Mouse (Mus musculus) liver, embryonic 12.5 days (tissue): ENCODE measurements around the gene Eif2b1. TPM values are rescaled to one million over a fixed set of nuclear protein-coding genes. Genes with fewer than 3 reads are reported as not detected.
"Not testable (repeated sequence)": the region's sequence is repeated elsewhere in the genome, so short reads cannot be mapped to it uniquely, and the experiment has no call there.

Source experiments
- ATAC-seq: fragments of 200-750 bp; cut with Nextera tagmentation; 2 replicates; pipeline ENCODE4 v1.8.0; 2017; ENCODE audit warnings: moderate number of reproducible peaks, mild to moderate bottlenecking, moderate library complexity
- H3K27ac ChIP-seq: fragments of 300-500 bp; sonication (generic); 2 replicates; pipeline ENCODE4 v1.5.1; 2016; ENCODE audit warnings: mild to moderate bottlenecking
- H3K27me3 ChIP-seq: fragments of 300-500 bp; sonication (generic); replicated peaks from 2 replicates; pipeline ENCODE4 v1.6.1; 2016; ENCODE audit warnings: mild to moderate bottlenecking, moderate library complexity
- H3K36me3 ChIP-seq: fragments of 300-500 bp; sonication (generic); 2 replicates; pipeline ENCODE4 v1.6.1; 2016; ENCODE audit warnings: mild to moderate bottlenecking, moderate library complexity
- H3K4me1 ChIP-seq: fragments of 300-500 bp; sonication (generic); 2 replicates; pipeline ENCODE4 v1.6.1; 2016
- H3K4me2 ChIP-seq: fragments of 300-500 bp; sonication (generic); 2 replicates; pipeline ENCODE4 v1.6.1; 2016; ENCODE audit warnings: mild to moderate bottlenecking, moderate library complexity
- H3K4me3 ChIP-seq: fragments of 300-500 bp; sonication (generic); 2 replicates; pipeline ENCODE4 v1.5.1; 2016; ENCODE audit warnings: mild to moderate bottlenecking, moderate library complexity
- H3K9ac ChIP-seq: fragments of 300-500 bp; sonication (generic); 2 replicates; pipeline ENCODE4 v1.6.1; 2016; ENCODE audit warnings: mild to moderate bottlenecking, moderate library complexity
- H3K9me3 ChIP-seq: fragments of 300-500 bp; sonication (generic); replicated peaks from 2 replicates; pipeline ENCODE4 v1.6.1; 2016; ENCODE audit warnings: mild to moderate bottlenecking, moderate library complexity
- WGBS: fragments of 180-500 bp; shearing (Covaris S2); methylation state at CpG from one replicate; pipeline ENCODE4 v1.1.7; 2016; ENCODE audit not compliant: insufficient replicate concordance; 5-methylcytosine and 5-hydroxymethylcytosine counted together
- polyA plus RNA-seq: library from polyadenylated mRNA; unstranded; fragments of >200 nt; fragmentation: Nextera tagmentation; extraction: Ambion mirVana; gene quantifications from 2 replicates; pipeline ENCODE4 v1.2.1, GENCODE M21; 2016

The Eif2b1 gene
- polyA plus RNA-seq, result 74.6 and 80.1 TPM in 2 replicates

DNA sequence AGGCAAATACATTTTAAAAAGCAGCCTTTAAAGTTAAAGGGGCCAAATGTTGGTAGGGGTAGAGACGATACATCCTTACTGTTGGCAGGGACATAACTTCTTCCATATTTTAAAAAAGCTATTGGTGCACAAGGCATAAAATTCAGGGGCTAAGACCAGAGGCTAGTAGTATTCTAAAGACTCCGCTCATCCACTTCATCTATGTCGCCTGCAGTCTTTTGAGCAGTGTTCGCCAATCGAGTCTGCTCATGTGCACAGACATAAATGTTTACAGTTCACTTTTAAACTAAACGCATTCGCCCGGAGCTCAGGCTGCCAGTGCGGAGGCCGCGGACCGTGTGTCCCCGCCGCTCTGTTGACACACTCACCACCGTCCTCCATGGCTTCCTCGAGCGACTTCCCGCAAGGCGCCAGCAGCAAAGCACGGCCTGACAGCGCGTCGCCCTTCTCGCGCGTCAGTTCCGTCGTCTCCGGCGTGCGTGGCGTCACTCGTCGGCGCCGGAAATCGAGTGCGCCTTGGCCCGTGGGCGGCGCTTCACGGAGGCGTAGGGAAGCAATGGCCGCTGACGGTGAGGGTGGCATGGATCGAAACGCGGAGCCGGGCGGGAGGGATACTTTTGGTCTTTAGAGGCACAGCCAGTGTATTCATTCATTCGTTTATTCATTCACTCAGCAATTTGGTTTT, at the start of gene Eif2b1, which contains the start of gene Gtf2h3:
Gene Eif2b1 (minus strand): TSS at position 499 of the 685 bp plus-strand sequence.
Gene Gtf2h3 (plus strand): TSS at position 508 of the 685 bp plus-strand sequence.
- WGBS, result 2% methylated on average over 51 of the region's 51 CpGs

DNA sequence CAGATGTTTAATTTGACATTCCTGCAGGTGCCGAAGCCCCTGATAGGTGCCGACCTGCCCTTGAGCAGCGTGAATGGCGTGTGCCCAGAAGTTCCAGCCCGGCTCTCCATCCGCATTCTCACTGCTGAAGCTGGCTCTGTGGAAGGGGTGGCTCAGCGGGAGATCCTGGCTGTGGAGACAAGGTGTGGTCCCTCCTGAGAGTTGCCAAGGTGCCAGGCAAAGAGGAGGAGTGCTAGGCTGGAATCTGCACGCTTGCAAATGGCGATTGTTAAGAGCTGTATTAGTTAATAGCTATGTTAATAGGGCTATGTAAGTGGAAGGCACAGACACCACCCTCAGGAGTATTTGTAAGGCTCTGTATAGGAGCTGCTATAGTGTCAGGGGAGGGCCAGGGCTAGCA, 45.4 kb upstream of the Eif2b1 start:
- H3K9ac ChIP-seq, result no peak overlapping the region
- H3K4me3 ChIP-seq, result no peak overlapping the region
- H3K4me2 ChIP-seq, result no peak overlapping the region
- peaks cover 12% of the 10 kb centered on the region for H3K4me1 ChIP-seq
- H3K27me3 ChIP-seq, result no peaks in the 10 kb centered on the region
- H3K36me3 ChIP-seq, result no peaks in the 10 kb centered on the region
- no peak overlapping the region for H3K27ac ChIP-seq
- 79% methylated on average over 9 of the region's 9 CpGs for WGBS
- no peaks in the 10 kb centered on the region for H3K9me3 ChIP-seq
- no peak for ATAC-seq

More for the DNA sequence above, at the start of gene Eif2b1, which contains the start of gene Gtf2h3:
- H3K27me3 ChIP-seq, result no peaks in the 10 kb centered on the region
- H3K9ac ChIP-seq, result peak within 1 kb of the TSS; percentile 77
- peaks cover 52% of the 10 kb centered on the region for H3K36me3 ChIP-seq
- peaks cover 31% of the 10 kb centered on the region for H3K4me1 ChIP-seq
- ATAC-seq, result peak; percentile 89
- H3K4me3 ChIP-seq, result peak within 1 kb of the TSS; percentile 83
- peak within 1 kb of the TSS; percentile 90 for H3K4me2 ChIP-seq
- peak within 1 kb of the TSS; percentile 64; the same call in 1 of the 2 replicates for H3K27ac ChIP-seq
- H3K9me3 ChIP-seq, result no peaks in the 10 kb centered on the region

DNA sequence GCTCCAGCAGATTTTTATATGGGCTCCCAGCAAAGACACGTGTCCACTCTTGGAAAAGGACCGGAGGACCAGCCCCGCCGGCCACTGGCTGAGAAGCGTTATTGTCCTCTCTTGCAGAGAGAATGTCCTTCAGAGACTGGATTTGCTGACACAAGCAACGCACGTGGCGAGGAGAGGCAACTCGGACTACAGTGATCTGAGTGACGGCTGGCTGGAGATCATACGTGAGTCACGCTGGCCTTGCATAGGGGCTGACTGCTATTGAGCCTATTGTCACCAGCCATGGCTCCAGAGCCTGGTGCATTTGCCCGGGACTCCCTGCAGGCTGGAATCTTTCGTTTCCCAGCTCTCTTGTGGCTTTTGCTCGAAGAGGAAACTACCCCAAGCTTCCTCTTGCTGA, 44.0 kb upstream of the Eif2b1 start:
- H3K4me2 ChIP-seq, result no peak overlapping the region
- no peaks in the 10 kb centered on the region for H3K36me3 ChIP-seq
- H3K27me3 ChIP-seq, result no peaks in the 10 kb centered on the region
- H3K4me1 ChIP-seq, result peaks cover 3% of the 10 kb centered on the region
- H3K4me3 ChIP-seq, result no peak overlapping the region
- no peak overlapping the region for H3K27ac ChIP-seq
- no peak overlapping the region for H3K9ac ChIP-seq
- 59% methylated on average over 15 of the region's 15 CpGs for WGBS
- H3K9me3 ChIP-seq, result no peaks in the 10 kb centered on the region
- no peak for ATAC-seq

DNA sequence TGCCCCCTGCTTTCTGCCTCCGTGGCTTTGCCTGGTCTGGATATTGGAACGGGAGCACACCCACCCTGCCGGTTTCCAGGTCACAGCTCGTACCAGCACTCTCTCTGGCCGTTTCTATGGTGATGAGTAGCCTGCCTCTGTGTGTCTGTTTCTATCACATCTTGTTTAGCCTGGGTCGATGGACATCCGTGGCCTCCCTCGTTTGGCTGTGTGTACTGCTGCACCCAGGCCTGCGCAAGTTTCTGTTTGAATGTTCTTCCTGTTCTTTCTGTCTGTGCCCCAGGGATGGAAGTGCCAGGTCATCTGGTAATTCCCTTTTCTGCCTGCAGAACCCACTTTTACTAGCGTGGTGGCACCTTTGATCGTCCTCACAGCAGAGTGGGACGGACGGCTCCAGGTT, 42.4 kb upstream of the Eif2b1 start:
- H3K4me2 ChIP-seq, result no peak overlapping the region
- H3K36me3 ChIP-seq, result no peaks in the 10 kb centered on the region
- H3K9ac ChIP-seq, result no peak overlapping the region
- H3K27ac ChIP-seq, result no peak overlapping the region
- no peaks in the 10 kb centered on the region for H3K9me3 ChIP-seq
- H3K4me1 ChIP-seq, result no peaks in the 10 kb centered on the region
- no peak overlapping the region for H3K4me3 ChIP-seq
- no peak for ATAC-seq
- no peaks in the 10 kb centered on the region for H3K27me3 ChIP-seq
- WGBS, result 75% methylated on average over 13 of the region's 13 CpGs

DNA sequence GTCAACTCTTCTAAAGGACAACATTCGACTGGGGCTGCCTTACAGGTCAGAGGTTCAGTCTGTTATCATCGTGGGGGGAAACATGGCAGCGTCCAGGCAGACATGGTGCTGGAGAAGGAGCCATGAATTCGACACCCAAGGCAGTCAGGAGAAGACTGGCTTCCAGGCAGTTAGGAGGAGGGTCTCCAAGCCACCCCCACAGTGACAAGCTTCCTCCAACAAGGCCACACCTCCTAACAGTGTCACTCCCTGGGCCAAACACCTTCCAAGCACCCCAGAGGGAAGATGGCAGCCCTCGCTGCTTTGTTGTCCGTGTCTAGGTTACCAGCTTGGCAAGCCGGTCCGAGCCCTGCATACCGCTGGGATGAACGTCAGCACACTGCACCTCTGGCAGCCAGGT, 39.8 kb upstream of the Eif2b1 start:
- Histone ChIP-seq H3K9ac (no peak overlapping the region), H3K36me3 (no peaks in the 10 kb centered on the region), H3K9me3 (no peaks in the 10 kb centered on the region), H3K27ac (no peak overlapping the region), H3K4me1 (no peaks in the 10 kb centered on the region), H3K27me3 (no peaks in the 10 kb centered on the region), H3K4me3 (no peak overlapping the region), H3K4me2 (no peak overlapping the region)
- 76% methylated on average over 10 of the region's 10 CpGs for WGBS
- ATAC-seq, result no peak

DNA sequence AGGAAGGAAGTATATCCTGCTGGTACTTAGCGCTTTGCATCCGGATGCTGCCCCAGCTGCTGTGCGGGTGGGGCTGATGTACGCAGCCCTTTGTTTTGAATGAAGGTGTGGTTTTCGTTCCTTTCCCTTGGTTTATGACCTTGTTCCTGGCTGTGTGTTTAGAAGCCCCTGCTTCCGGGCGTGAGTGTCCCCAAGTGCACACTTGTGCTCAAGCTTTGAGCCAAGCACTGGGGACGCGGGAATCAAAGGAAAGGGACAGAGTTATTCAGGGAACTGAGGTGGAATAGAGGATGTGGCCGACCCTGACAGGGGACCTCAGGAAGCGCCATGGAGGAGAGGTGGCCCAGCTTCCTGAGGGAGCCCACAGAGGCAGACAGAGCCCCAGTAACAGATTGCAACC, 35.8 kb upstream of the Eif2b1 start:
- ATAC-seq, result no peak
- H3K36me3 ChIP-seq, result no peaks in the 10 kb centered on the region
- H3K4me2 ChIP-seq, result no peak overlapping the region
- no peaks in the 10 kb centered on the region for H3K9me3 ChIP-seq
- H3K27me3 ChIP-seq, result no peaks in the 10 kb centered on the region
- H3K27ac ChIP-seq, result no peak overlapping the region
- no peak overlapping the region for H3K9ac ChIP-seq
- WGBS, result 50% methylated on average over 11 of the region's 11 CpGs
- H3K4me1 ChIP-seq, result no peaks in the 10 kb centered on the region
- H3K4me3 ChIP-seq, result no peak overlapping the region

DNA sequence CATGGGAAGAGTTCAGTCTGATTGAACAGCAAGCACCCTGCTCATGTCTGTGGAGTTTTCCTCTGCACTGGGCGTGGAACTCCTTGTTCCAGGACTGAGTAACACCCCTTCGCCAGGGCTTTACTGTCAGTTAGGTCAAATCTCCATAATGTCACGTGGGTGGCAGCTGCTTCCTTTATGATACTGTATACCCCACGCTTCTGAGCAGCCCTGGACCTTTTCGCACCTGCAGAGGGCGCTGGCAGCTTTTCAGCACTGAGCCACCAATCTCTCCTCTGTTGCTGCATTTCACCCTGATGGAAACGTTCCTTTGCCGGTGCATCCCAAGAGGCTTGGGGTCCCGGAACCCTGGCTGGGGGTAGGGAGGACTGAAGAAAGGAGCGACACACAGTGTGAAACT, 32.0 kb upstream of the Eif2b1 start:
- ATAC-seq, result peak; percentile 21
- Histone ChIP-seq H3K27ac (no peak overlapping the region), H3K27me3 (no peaks in the 10 kb centered on the region), H3K9ac (no peak overlapping the region), H3K4me1 (no peaks in the 10 kb centered on the region), H3K4me3 (no peak overlapping the region), H3K9me3 (no peaks in the 10 kb centered on the region), H3K4me2 (no peak overlapping the region), H3K36me3 (no peaks in the 10 kb centered on the region)
- 51% methylated on average over 10 of the region's 10 CpGs for WGBS

DNA sequence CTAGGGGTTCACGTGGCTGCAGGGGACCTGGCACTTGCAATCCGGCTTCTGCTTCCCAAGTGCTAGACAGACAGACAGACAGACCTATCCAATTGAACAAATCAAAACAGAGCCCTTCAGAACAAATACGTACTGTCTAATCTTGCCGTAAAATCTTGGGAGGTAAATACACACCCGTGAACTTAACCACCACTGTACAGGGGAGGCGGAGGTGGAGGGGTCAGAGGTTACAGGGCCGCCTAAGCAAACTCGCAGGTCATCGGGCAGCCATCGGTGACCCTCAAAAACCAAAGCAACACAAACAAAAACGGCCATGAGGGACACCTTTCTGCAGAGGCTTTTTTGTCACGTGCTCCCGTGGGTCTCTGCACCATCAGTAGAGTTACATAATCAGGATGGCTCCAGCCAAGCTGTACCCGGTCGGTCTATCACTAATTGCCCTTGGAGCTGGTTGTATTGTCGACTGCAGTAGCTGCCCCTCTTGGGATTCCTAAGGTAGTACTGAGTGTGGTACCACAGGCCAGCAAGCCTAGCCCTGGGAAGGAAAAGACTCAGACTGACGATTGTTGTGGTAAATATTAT, 26.2 kb upstream of the Eif2b1 start:
- H3K27ac ChIP-seq, result no peak overlapping the region
- peak; percentile 67 for ATAC-seq

DNA sequence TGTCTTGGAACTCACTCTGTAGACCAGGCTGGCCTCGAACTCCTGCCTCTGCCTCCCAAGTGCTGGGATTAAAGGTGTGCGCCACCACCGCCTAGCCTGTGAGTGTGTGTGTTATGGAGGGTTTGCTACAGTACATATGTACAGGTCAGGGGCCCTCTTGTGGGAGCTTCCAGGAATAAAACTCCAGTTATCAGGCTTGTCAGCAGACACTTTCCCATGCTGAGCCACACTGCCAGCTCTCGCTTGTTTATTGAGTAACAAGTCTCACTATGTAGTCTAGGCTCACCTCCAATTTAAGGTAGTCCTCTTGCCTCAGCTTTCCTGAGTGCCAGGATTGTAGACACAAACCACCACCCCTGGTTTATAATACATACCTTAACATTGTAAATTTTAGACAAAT, 25.4 kb upstream of the Eif2b1 start:
- Histone ChIP-seq H3K4me1 (peaks cover 5% of the 10 kb centered on the region; the same call in 1 of the 2 replicates), H3K4me2 (no peak overlapping the region), H3K4me3 (no peak overlapping the region), H3K27ac (no peak overlapping the region), H3K36me3 (no peaks in the 10 kb centered on the region), H3K9me3 (no peaks in the 10 kb centered on the region), H3K9ac (no peak overlapping the region), H3K27me3 (no peaks in the 10 kb centered on the region)
- 70% methylated on average over 4 of the region's 4 CpGs for WGBS
- no peak for ATAC-seq

More for the DNA sequence above, 26.2 kb upstream of the Eif2b1 start:
- Histone ChIP-seq H3K4me2 (no peak overlapping the region), H3K9me3 (no peaks in the 10 kb centered on the region), H3K36me3 (no peaks in the 10 kb centered on the region), H3K4me1 (peaks cover 5% of the 10 kb centered on the region; the same call in 1 of the 2 replicates), H3K27me3 (no peaks in the 10 kb centered on the region), H3K4me3 (no peak overlapping the region), H3K9ac (no peak overlapping the region)
- 65% methylated on average over 17 of the region's 17 CpGs for WGBS

DNA sequence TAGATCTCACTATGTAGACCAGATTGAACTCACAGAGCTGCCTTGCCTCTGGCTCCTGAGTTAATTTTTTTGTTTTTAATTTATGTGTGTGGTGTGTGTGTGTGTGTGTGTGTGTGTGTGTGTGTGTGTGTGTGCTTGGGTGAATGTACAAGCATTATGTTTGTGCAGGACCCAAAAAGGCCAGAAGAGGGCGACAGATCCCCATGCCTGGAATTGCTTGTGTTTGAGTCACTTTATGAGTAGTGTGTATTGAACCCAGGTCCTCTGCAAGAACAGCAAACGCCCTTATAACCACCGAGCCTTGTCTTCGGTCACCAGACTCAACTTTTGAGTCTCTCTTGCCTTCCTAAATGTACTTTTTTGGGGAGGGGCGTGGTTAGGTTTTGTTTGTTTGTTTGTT, 23.4 kb upstream of the Eif2b1 start:
- Histone ChIP-seq H3K27ac (no peak overlapping the region), H3K9ac (no peak overlapping the region), H3K4me2 (no peak overlapping the region), H3K36me3 (no peaks in the 10 kb centered on the region), H3K4me1 (peaks cover 17% of the 10 kb centered on the region), H3K4me3 (no peak overlapping the region), H3K27me3 (no peaks in the 10 kb centered on the region), H3K9me3 (no peaks in the 10 kb centered on the region)
- 45% methylated on average over 5 of the region's 5 CpGs for WGBS
- ATAC-seq, result no peak

DNA sequence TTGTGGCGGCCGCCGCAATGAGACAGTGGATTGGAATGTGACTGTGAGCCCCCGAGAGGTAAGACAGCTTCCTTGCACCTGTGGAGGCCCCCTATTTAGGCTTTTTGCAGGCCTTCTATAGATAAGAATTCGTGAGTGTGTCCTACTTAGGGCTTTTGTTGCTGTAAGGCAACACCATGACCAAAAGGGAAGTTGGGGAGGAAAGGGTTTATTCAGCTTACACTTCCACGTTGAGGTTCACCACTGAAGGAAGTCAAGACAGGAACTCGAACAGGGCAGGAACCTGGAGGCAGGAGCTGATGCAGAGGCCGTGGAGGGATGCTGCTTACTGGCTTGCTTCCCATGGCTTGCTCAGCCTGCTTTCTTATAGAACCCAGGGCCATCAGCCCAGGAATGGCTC, 20.8 kb upstream of the Eif2b1 start:
- not testable (repeated sequence) for H3K4me3 ChIP-seq, H3K27ac ChIP-seq, ATAC-seq, H3K4me2 ChIP-seq, H3K9me3 ChIP-seq, H3K9ac ChIP-seq, H3K27me3 ChIP-seq
- Histone ChIP-seq H3K36me3 (peaks cover 21% of the 10 kb centered on the region), H3K4me1 (peaks cover 15% of the 10 kb centered on the region)
- 23% methylated on average over 8 of the region's 8 CpGs for WGBS

DNA sequence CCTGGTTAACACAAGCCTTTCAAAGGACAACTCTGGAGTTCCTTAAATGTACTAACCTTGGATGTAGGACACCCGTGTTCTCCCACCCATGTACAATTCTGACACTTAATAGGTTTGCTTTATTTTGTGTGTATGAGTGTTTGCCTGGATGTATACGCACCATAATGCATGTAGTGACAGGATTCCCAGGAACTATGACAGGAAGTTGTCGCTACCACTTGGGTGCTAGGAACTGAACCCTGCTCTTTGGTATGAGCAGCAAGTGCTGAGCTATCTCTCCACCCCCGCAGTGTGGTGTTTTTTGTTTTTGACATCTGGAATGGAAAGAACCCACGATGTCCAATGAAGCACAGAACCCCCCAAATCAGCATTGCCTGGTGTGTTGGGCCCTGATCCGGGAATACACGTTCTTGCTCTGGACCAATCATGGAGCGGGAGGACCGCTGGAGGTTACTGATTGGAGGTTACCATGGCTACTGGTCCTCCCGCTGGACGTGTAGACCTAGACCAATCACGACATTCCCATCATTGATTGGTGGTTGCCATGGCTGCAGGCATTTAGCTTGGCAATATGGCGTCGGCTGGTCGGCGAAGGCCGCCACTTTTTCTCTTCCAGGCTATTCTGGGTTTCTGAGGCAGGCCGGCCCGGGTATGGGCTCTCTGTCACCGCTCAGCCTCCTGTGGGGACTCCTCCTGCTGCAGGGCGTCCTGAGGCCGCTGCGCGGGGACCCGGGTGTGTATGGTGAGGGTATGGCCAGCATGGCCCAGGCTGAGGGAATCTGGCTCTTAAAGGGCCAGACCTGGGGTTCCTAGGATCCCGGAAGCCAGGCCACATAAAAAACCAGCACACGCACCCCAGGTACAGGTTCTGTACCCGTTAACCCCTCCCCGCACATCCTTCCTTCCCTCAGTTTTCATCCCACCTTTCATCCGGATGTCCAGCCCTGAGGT, 19.6 kb upstream of the Eif2b1 start:
- peak overlapping the region; percentile 83 for H3K4me2 ChIP-seq
- ATAC-seq, result peak; percentile 95
- no peaks in the 10 kb centered on the region for H3K9me3 ChIP-seq
- H3K27me3 ChIP-seq, result no peaks in the 10 kb centered on the region
- H3K27ac ChIP-seq, result no peak overlapping the region
- H3K9ac ChIP-seq, result peak overlapping the region; percentile 53
- peaks cover 33% of the 10 kb centered on the region for H3K36me3 ChIP-seq
- H3K4me3 ChIP-seq, result peak overlapping the region; percentile 68
- WGBS, result 9% methylated on average over 30 of the region's 30 CpGs
- peaks cover 12% of the 10 kb centered on the region for H3K4me1 ChIP-seq
